Mouse (Mus musculus): Measurements from ENCODE around the gene Acsbg1. TPM values are rescaled to one million over a fixed set of nuclear protein-coding genes. Genes with fewer than 3 reads are reported as not detected.

Gene Acsbg1
- total RNA-seq, 2 experiments from 2014 or later = 2.9 TPM; not detected in 1

- ATAC-seq (replicated peaks; ENCODE audit: poor library complexity) = no peak
These were observed 10.3 kb upstream of the Acsbg1 start for GRCm38 (mm10) chr9:54671962-54672361.

GRCm38 (mm10) chr9:54668455-54668854, 6.8 kb upstream of the Acsbg1 start:
- no peak for ATAC-seq (replicated peaks; ENCODE audit: poor library complexity)

GRCm38 (mm10) chr9:54666116-54666515, 4.4 kb upstream of the Acsbg1 start:
- no peak for ATAC-seq (replicated peaks; ENCODE audit: poor library complexity)

GRCm38 (mm10) chr9:54664358-54664757, 2.7 kb upstream of the Acsbg1 start:
- no peak for ATAC-seq (replicated peaks; ENCODE audit: poor library complexity)

GRCm38 (mm10) chr9:54658773-54659172, 2.9 kb downstream of the Acsbg1 start:
- no peak for ATAC-seq (replicated peaks; ENCODE audit: poor library complexity)

- no peak for ATAC-seq (replicated peaks; ENCODE audit: poor library complexity)
These were observed 5.3 kb downstream of the Acsbg1 start for GRCm38 (mm10) chr9:54656402-54656801.

- no peak for ATAC-seq (replicated peaks; ENCODE audit: poor library complexity)
These were observed 5.8 kb downstream of the Acsbg1 start for GRCm38 (mm10) chr9:54655846-54656245.

GRCm38 (mm10) chr9:54652778-54653177, 8.9 kb downstream of the Acsbg1 start:
- ATAC-seq (replicated peaks; ENCODE audit: poor library complexity) = no peak

GRCm38 (mm10) chr9:54649360-54649759, 12.3 kb downstream of the Acsbg1 start:
- ATAC-seq (replicated peaks; ENCODE audit: poor library complexity) = peak; percentile 23; the same call in 1 of the 2 replicates

GRCm38 (mm10) chr9:54647456-54647855, 14.2 kb downstream of the Acsbg1 start:
- ATAC-seq (replicated peaks; ENCODE audit: poor library complexity) = no peak

GRCm38 (mm10) chr9:54646252-54646651, 15.4 kb downstream of the Acsbg1 start:
- no peak for ATAC-seq (replicated peaks; ENCODE audit: poor library complexity)

- no peak for ATAC-seq (replicated peaks; ENCODE audit: poor library complexity)
These were observed 16.1 kb downstream of the Acsbg1 start for GRCm38 (mm10) chr9:54645530-54645929.

- no peak for ATAC-seq (replicated peaks; ENCODE audit: poor library complexity)
These were observed 18.5 kb downstream of the Acsbg1 start for GRCm38 (mm10) chr9:54643179-54643578.

GRCm38 (mm10) chr9:54642556-54642955, 19.1 kb downstream of the Acsbg1 start:
- peak; percentile 54 for ATAC-seq (replicated peaks; ENCODE audit: poor library complexity)

- no peak for ATAC-seq (replicated peaks; ENCODE audit: poor library complexity)
These were observed 19.5 kb downstream of the Acsbg1 start for GRCm38 (mm10) chr9:54642149-54642548.

GRCm38 (mm10) chr9:54641548-54641947, 20.1 kb downstream of the Acsbg1 start:
- ATAC-seq (replicated peaks; ENCODE audit: poor library complexity) = no peak

GRCm38 (mm10) chr9:54639192-54639591, 22.5 kb downstream of the Acsbg1 start:
- no peak for ATAC-seq (replicated peaks; ENCODE audit: poor library complexity)

GRCm38 (mm10) chr9:54637510-54638314, 24.0 kb downstream of the Acsbg1 start:
- peak; percentile 92 for ATAC-seq (replicated peaks; ENCODE audit: poor library complexity)

GRCm38 (mm10) chr9:54633401-54633800, 28.3 kb downstream of the Acsbg1 start:
- ATAC-seq (replicated peaks; ENCODE audit: poor library complexity) = no peak

GRCm38 (mm10) chr9:54630905-54631304, 30.8 kb downstream of the Acsbg1 start:
- no peak for ATAC-seq (replicated peaks; ENCODE audit: poor library complexity)

- peak; percentile 44; the same call in 1 of the 2 replicates for ATAC-seq (replicated peaks; ENCODE audit: poor library complexity)
These were observed 31.9 kb downstream of the Acsbg1 start for GRCm38 (mm10) chr9:54629613-54630261.

- no peak for ATAC-seq (replicated peaks; ENCODE audit: poor library complexity)
These were observed 32.9 kb downstream of the Acsbg1 start for GRCm38 (mm10) chr9:54628752-54629151.
